Mouse (Mus musculus) ES-E14 (cell line): ENCODE measurements at regions not wholly inside any gene's neighbourhood (a gene's known extent, or its start where the extent isn't known, plus 50 kb on each side); places are given as distances from the start of the nearest gene placed in this dataset.

Experiments used
- ZC3H11A ChIP-seq: IDR thresholded peaks from 2 replicates; pipeline ENCODE4 v1.6.1; 2012; ENCODE audit warnings: low read depth, mild to moderate bottlenecking, inconsistent platforms, low read length, borderline replicate concordance
- ZNF384 ChIP-seq: IDR thresholded peaks from 2 replicates; pipeline ENCODE4 v1.6.1; 2012; ENCODE audit warnings: low read depth, low read length, inconsistent platforms

DNA sequence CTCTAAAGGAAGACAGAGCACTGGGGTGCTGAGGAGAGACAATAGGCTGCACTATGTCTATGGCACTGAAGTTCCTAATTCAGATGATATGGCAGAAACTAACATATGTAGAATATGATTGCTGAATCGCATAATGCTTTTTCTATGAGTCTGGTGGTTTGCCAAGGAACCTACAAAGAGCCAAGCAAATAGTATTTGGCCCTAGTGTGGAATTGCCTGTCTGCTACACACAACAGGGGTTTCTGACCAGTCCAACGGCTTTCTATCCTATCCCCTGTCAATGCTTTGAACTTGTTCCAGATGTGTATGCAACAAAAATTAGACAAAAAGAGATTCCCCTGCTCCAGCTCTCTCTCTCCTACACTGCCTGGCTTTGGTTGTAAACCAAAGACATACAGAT is 100.5 kb upstream of the Spats2l start:
- no peak for TF ChIP-seq ZC3H11A
- no peak for TF ChIP-seq ZNF384
